Mouse (Mus musculus) cortical plate, adult 2 months (tissue): ENCODE measurements at regions not wholly inside any gene's neighbourhood (a gene's known extent, or its start where the extent isn't known, plus 50 kb on each side); places are given as distances from the start of the nearest gene placed in this dataset.

Experiments
- CTCF ChIP-seq: fragments of 200-500 bp; IDR thresholded peaks from 2 replicates; pipeline ENCODE4 v1.5.1; 2011; ENCODE audit warnings: mild to moderate bottlenecking, control low read depth, low read length; ENCODE audit not compliant: insufficient read depth; ENCODE audit errors: extremely low read depth
- POLR2A ChIP-seq: fragments of 200-500 bp; IDR thresholded peaks from 2 replicates; pipeline ENCODE4 v1.6.1; 2011; ENCODE audit warnings: mild to moderate bottlenecking, low read length, control low read depth; ENCODE audit not compliant: insufficient read depth; ENCODE audit errors: extremely low read depth

DNA sequence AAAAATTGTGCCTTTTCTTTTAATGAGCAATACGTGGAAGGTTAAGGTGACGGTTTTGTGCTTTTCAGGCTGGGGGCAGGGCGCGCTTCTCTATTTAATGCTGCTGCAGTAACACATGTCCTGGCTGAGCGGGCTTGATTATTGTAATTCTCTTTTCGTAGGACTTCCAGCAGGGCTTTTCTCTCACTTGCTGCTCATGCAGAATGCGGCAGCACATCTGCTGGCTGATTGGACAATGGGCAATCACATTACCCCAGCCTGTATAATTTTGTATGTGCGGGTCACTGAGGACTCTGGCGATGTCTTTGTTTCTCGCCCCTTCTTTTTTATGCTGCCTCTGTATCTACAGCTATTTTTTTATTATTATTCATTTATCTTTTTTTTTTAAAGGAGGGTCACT is 91.4 kb upstream of the Fam92a start:
- TF ChIP-seq POLR2A (no peak), CTCF (no peak)
